Mouse (Mus musculus) frontal cortex, postnatal 36 days (tissue): ENCODE results near the gene Kmt5b.

Experiments used
- DNase-seq, 2 experiments: peaks; one replicate each; pipeline ENCODE4 v3.0.0; 2022; ENCODE audit warnings: low spot score in 2 of 2

Kmt5b gene

GRCm38 (mm10) chr19:3767276-3767780 lies at the start of gene Kmt5b:
Gene Kmt5b, plus strand, starts transcription at chr19:3767421.
- peak; percentile 67 to 68 for DNase-seq

GRCm38 (mm10) chr19:3718481-3719361 lies 48.5 kb upstream of the Kmt5b start:
- DNase-seq, result peak; percentile 68 to 77

- DNase-seq, result peak; percentile 64 to 66
Measured at GRCm38 (mm10) chr19:3719362-3719891, 47.8 kb upstream of the Kmt5b start.

GRCm38 (mm10) chr19:3723170-3723569 lies 44.1 kb upstream of the Kmt5b start:
- no peak for DNase-seq

- DNase-seq, result no peak
Measured at GRCm38 (mm10) chr19:3723904-3724303, 43.3 kb upstream of the Kmt5b start.

GRCm38 (mm10) chr19:3724779-3725178 lies 42.4 kb upstream of the Kmt5b start:
- DNase-seq, result peak; percentile 35 to 70

GRCm38 (mm10) chr19:3728901-3729300 lies 38.3 kb upstream of the Kmt5b start:
- no peak for DNase-seq

- no peak for DNase-seq
Measured at GRCm38 (mm10) chr19:3730781-3731646, 36.2 kb upstream of the Kmt5b start.

- DNase-seq, result no peak
Measured at GRCm38 (mm10) chr19:3736001-3736400, 31.2 kb upstream of the Kmt5b start.

- DNase-seq, result no peak
Measured at GRCm38 (mm10) chr19:3739650-3740049, 27.6 kb upstream of the Kmt5b start.

- DNase-seq, result no peak
Measured at GRCm38 (mm10) chr19:3742716-3743115, 24.5 kb upstream of the Kmt5b start.

GRCm38 (mm10) chr19:3743362-3743761 lies 23.9 kb upstream of the Kmt5b start:
- DNase-seq, result no peak

GRCm38 (mm10) chr19:3743851-3744512 lies 23.2 kb upstream of the Kmt5b start:
- DNase-seq, result peak; percentile 57 to 64

GRCm38 (mm10) chr19:3752621-3753239 lies 14.5 kb upstream of the Kmt5b start:
- DNase-seq, result no peak

GRCm38 (mm10) chr19:3753240-3753633 lies 14.0 kb upstream of the Kmt5b start:
- no peak for DNase-seq

- no peak for DNase-seq
Measured at GRCm38 (mm10) chr19:3753738-3754137, 13.5 kb upstream of the Kmt5b start.

- DNase-seq, result no peak
Measured at GRCm38 (mm10) chr19:3757861-3758260, 9.4 kb upstream of the Kmt5b start.

- DNase-seq, result no peak
Measured at GRCm38 (mm10) chr19:3765221-3765820, 1.9 kb upstream of the Kmt5b start.

GRCm38 (mm10) chr19:3766378-3766777 lies 843 bp upstream of the Kmt5b start:
- DNase-seq, result no peak
